Mouse (Mus musculus): ENCODE results near the gene Zfhx3.

- no peak for TF ChIP-seq CTCF (IDR thresholded peaks at IDR 0.05; ENCODE audit: low read depth, low read length)
- no peak for TF ChIP-seq POLR2A (IDR thresholded peaks at IDR 0.05; ENCODE audit: borderline replicate concordance, low read depth, low read length)
These were observed 848.3 kb downstream of the Zfhx3 start for GRCm38 (mm10) chr8:108790559-108791293.
